Mouse (Mus musculus) lung, embryonic 14.5 days (tissue): ENCODE measurements around the gene Pdik1l. TPM values are rescaled to one million over a fixed set of nuclear protein-coding genes. Genes with fewer than 3 reads are reported as not detected.

Experiments used
- ATAC-seq: fragments of 200-750 bp; cut with Nextera tagmentation; 2 replicates; pipeline ENCODE4 v1.8.0; 2017; ENCODE audit warnings: mild to moderate bottlenecking, moderate TSS enrichment, moderate library complexity; ENCODE audit not compliant: insufficient read depth
- DNase-seq: peaks from one replicate; pipeline ENCODE4 v3.0.0-alpha.2; 2015
- H3K27ac ChIP-seq: fragments of 300-500 bp; sonication (generic); 2 replicates; pipeline ENCODE4 v1.5.1; 2014; ENCODE audit warnings: low read depth, mild to moderate bottlenecking, moderate library complexity
- H3K27me3 ChIP-seq: fragments of 300-500 bp; sonication (generic); 2 replicates; pipeline ENCODE4 v1.6.1; 2014; ENCODE audit warnings: low read length, control low read depth; ENCODE audit not compliant: insufficient read depth
- H3K36me3 ChIP-seq: fragments of 300-500 bp; sonication (generic); 2 replicates; pipeline ENCODE4 v1.6.1; 2014; ENCODE audit warnings: control low read depth; ENCODE audit not compliant: insufficient read depth
- H3K4me1 ChIP-seq: fragments of 300-500 bp; sonication (generic); 2 replicates; pipeline ENCODE4 v1.6.1; 2014; ENCODE audit warnings: antibody characterized with exemption, control low read depth; ENCODE audit not compliant: insufficient read depth
- H3K4me2 ChIP-seq: fragments of 300-500 bp; sonication (generic); 2 replicates; pipeline ENCODE4 v1.6.1; 2014; ENCODE audit warnings: mild to moderate bottlenecking
- H3K4me3 ChIP-seq: fragments of 300-500 bp; sonication (generic); 2 replicates; pipeline ENCODE4 v1.5.1; 2014; ENCODE audit warnings: low read depth, low read length
- H3K9ac ChIP-seq: fragments of 300-500 bp; sonication (generic); 2 replicates; pipeline ENCODE4 v1.6.1; 2014
- H3K9me3 ChIP-seq: fragments of 300-500 bp; sonication (generic); 2 replicates; pipeline ENCODE4 v1.6.1; 2016; ENCODE audit warnings: low read depth, low read length, control low read depth
- CTCF ChIP-seq: IDR thresholded peaks from 2 replicates; pipeline ENCODE4 v1.5.1; 2016; ENCODE audit warnings: antibody characterized with exemption, low read depth
- WGBS: fragments of 180-500 bp; shearing (Covaris S2); extraction: QIAGEN DNeasy Blood & Tissue Kit; methylation state at CpG from one replicate; pipeline ENCODE4 v1.1.7; 2014; 5-methylcytosine and 5-hydroxymethylcytosine counted together
- polyA plus RNA-seq: library from polyadenylated mRNA; unstranded; fragments of >200 nt; fragmentation: Nextera tagmentation; extraction: Ambion mirVana; gene quantifications from 2 replicates; pipeline ENCODE4 v1.2.1, GENCODE M21; 2014

The Pdik1l gene
- polyA plus RNA-seq, 1 experiment from 2014 or later: 21.4 TPM

DNA sequence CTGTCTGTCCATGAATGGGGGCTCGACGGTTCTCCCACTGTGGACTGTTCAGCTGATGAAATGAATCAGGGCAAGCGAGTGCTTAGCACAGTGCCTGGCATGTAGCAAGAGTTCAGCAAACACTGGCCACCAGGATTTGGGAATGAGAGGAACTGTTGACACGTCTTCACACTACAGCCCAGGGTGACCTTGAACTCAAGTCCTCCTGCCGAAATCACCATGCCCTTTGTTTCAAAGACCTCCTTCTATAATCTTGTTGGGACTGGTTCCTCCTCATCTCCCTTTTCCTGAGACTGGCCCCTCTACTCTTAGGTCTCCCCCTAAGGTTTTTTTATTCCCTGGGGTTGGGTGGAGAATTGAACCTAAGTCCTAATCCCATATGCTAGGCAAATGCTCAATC, 24.6 kb upstream of the Pdik1l start:
- DNase-seq (no peak), ATAC-seq (no peak)
- Histone ChIP-seq H3K27ac (no peak overlapping the region), H3K4me3 (no peak overlapping the region), H3K36me3 (no peaks in the 10 kb centered on the region), H3K4me2 (no peak overlapping the region), H3K27me3 (no peaks in the 10 kb centered on the region), H3K9me3 (peaks cover 4% of the 10 kb centered on the region; the same call in 1 of the 2 replicates), H3K4me1 (peaks cover 3% of the 10 kb centered on the region; the same call in 1 of the 2 replicates), H3K9ac (no peak overlapping the region)
- WGBS: 93% methylated on average over 5 of the region's 5 CpGs
- no peak for TF ChIP-seq CTCF

DNA sequence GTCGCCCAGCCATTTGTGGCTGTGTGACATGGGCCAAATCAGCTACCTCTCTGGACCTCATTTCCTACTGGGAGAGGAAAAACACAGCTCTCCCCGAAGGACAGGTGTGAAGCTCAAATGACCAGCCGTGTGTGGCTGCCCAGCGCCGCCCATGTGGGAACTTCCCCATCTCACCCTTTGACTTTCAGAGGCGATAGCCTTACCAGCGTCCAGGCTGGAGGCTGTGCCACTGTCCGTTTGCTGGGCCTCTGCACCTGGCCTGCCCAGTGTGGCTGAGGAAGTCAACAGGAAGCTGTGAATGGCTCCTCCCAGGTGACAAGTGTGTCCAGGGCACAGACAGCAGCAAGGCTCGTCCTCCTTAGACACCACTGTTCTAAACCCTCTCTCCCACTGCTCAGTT, 24.1 kb upstream of the Pdik1l start:
- 76% methylated on average over 9 of the region's 9 CpGs for WGBS
- Histone ChIP-seq H3K36me3 (no peaks in the 10 kb centered on the region), H3K4me1 (peaks cover 5% of the 10 kb centered on the region; the same call in 1 of the 2 replicates), H3K27ac (no peak overlapping the region), H3K4me2 (no peak overlapping the region), H3K9ac (no peak overlapping the region), H3K27me3 (no peaks in the 10 kb centered on the region), H3K4me3 (no peak overlapping the region), H3K9me3 (peaks cover 4% of the 10 kb centered on the region; the same call in 1 of the 2 replicates)
- no peak for TF ChIP-seq CTCF
- DNase-seq (no peak), ATAC-seq (no peak)

GRCm38 (mm10) chr4:134310656-134311055, 23.0 kb upstream of the Pdik1l start:
- no peak overlapping the region for H3K27ac ChIP-seq
- no peak for ATAC-seq
- no peaks in the 10 kb centered on the region for H3K36me3 ChIP-seq
- no peak overlapping the region for H3K9ac ChIP-seq
- H3K4me1 ChIP-seq: peaks cover 5% of the 10 kb centered on the region; the same call in 1 of the 2 replicates
- no peak for DNase-seq
- no peak overlapping the region for H3K4me3 ChIP-seq
- no peaks in the 10 kb centered on the region for H3K27me3 ChIP-seq
- TF ChIP-seq CTCF: no peak
- 80% methylated on average over 9 of the region's 9 CpGs for WGBS
- peaks cover 4% of the 10 kb centered on the region; the same call in 1 of the 2 replicates for H3K9me3 ChIP-seq
- no peak overlapping the region for H3K4me2 ChIP-seq

DNA sequence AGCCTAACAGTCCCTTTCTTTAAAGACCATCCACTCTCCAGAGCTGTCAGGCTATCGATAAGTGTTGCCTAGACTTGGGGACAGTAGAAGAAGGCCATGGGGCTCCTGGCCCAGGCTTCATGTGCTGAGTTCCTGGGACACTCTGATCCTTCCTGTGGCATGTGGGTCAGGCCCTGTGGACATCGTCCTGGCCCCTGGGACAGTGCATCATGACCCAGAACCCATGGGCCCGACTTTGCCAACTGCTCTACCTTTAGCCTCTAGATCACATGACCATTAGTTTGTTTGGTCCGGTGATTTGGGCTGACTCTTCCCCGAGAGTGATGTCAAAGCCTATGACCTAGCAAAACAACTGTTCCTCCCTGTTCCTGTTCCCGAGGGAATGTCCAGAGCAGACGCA, 22.4 kb upstream of the Pdik1l start:
- H3K36me3 ChIP-seq: no peaks in the 10 kb centered on the region
- no peak overlapping the region for H3K9ac ChIP-seq
- no peak overlapping the region for H3K4me2 ChIP-seq
- ATAC-seq (no peak), DNase-seq (no peak)
- H3K27ac ChIP-seq: no peak overlapping the region
- no peak for TF ChIP-seq CTCF
- peaks cover 4% of the 10 kb centered on the region; the same call in 1 of the 2 replicates for H3K9me3 ChIP-seq
- no peaks in the 10 kb centered on the region for H3K27me3 ChIP-seq
- H3K4me1 ChIP-seq: peaks cover 5% of the 10 kb centered on the region; the same call in 1 of the 2 replicates
- H3K4me3 ChIP-seq: no peak overlapping the region
- 78% methylated on average over 7 of the region's 7 CpGs for WGBS

DNA sequence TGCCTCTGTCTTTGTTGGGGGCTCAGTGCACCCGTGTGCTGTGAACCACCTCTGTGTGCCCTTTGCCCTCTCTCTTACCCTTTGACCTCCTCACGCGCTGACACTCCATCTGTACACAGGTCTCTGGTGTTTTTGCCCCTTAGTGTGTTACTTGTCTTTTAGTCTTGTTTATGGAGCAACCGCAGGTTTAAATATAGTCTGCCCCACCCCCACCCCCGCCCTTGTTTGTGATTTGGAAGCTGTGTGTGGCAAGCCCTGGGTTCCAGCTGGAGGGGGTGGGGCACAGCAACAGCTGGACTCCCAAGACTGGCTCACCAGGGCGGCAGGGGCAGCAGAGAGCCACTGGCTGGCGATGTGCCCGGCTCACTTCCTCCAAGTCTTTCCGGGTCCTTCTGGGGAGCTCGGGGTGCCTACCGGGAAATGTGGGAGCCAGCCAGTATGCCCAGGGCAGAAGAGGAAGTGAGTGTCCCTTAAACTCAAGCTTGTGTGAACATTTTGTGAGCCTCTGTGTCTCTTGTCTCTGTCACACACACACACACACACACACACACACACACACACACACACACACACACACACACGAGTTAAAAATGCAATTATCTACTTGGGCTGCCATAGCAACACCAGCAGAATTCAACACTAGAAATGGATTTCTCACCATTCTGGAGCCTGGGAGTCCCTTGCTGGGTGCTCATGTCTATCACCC, 19.8 kb upstream of the Pdik1l start:
- TF ChIP-seq CTCF: peak; percentile 67
- peak overlapping the region; percentile 42; the same call in 1 of the 2 replicates for H3K4me2 ChIP-seq
- H3K9me3 ChIP-seq: peaks cover 1% of the 10 kb centered on the region; the same call in 1 of the 2 replicates
- DNase-seq: peak; percentile 83
- ATAC-seq: peak; percentile 77
- 4% methylated on average over 12 of the region's 12 CpGs for WGBS
- no peak overlapping the region for H3K9ac ChIP-seq
- H3K4me3 ChIP-seq: no peak overlapping the region
- peaks cover 5% of the 10 kb centered on the region; the same call in 1 of the 2 replicates for H3K4me1 ChIP-seq
- no peaks in the 10 kb centered on the region for H3K27me3 ChIP-seq
- H3K27ac ChIP-seq: no peak overlapping the region
- H3K36me3 ChIP-seq: no peaks in the 10 kb centered on the region

DNA sequence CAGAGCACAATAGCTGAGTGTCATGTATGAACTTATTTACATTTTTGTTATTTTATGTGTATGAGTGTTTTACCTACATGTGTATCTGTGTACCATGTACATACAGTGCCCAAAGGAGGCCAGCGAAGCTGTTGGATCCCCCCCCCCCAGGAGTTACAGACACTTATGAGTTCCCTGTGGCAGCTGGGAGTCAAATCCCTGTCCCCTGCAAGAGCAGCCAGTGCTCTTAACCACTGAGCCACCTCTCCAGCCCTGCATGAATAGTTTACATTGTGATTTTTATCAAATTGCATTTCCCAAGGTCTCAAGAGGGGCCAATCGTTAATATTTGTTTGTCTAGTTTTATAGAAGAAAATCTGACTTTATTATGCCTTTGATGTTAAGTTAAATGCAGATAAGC, 19.3 kb upstream of the Pdik1l start:
- no peak overlapping the region for H3K9ac ChIP-seq
- 30% methylated on average over 2 of the region's 2 CpGs for WGBS
- H3K4me1 ChIP-seq: peaks cover 5% of the 10 kb centered on the region; the same call in 1 of the 2 replicates
- DNase-seq (peak; percentile 26), ATAC-seq (no peak; the same call in 1 of the 2 replicates)
- peak overlapping the region; percentile 42; the same call in 1 of the 2 replicates for H3K4me2 ChIP-seq
- no peak for TF ChIP-seq CTCF
- no peaks in the 10 kb centered on the region for H3K27me3 ChIP-seq
- H3K9me3 ChIP-seq: no peaks in the 10 kb centered on the region
- no peaks in the 10 kb centered on the region for H3K36me3 ChIP-seq
- no peak overlapping the region for H3K27ac ChIP-seq
- no peak overlapping the region for H3K4me3 ChIP-seq

GRCm38 (mm10) chr4:134302084-134302483, 14.4 kb upstream of the Pdik1l start:
- Histone ChIP-seq H3K36me3 (no peaks in the 10 kb centered on the region), H3K4me2 (no peak overlapping the region), H3K4me3 (no peak overlapping the region), H3K4me1 (no peaks in the 10 kb centered on the region), H3K27me3 (no peaks in the 10 kb centered on the region), H3K27ac (no peak overlapping the region), H3K9me3 (no peaks in the 10 kb centered on the region), H3K9ac (no peak overlapping the region)
- ATAC-seq (no peak), DNase-seq (no peak)
- 77% methylated on average over 5 of the region's 5 CpGs for WGBS
- no peak for TF ChIP-seq CTCF
